Mouse (Mus musculus): ENCODE results near the gene Hbp1. TPM values are rescaled to one million over a fixed set of nuclear protein-coding genes. Genes with fewer than 3 reads are reported as not detected.

Hbp1 gene
- total RNA-seq, 2 experiments from 2014 or later: 60.3 to 74.6 TPM

GRCm38 (mm10) chr12:31947476-31947875, 2.9 kb downstream of the Hbp1 start:
- peak; percentile 56 for TF ChIP-seq CTCF (IDR thresholded peaks at IDR 0.05)

GRCm38 (mm10) chr12:31944405-31944804, 5.9 kb downstream of the Hbp1 start:
- no peak overlapping the region for H3K4me3 ChIP-seq
- intact Hi-C loops (cut with DNase I): no loop called here

More at GRCm38 (mm10) chr12:31947476-31947875, 2.9 kb downstream of the Hbp1 start:
- no peak for DNase-seq
- intact Hi-C loops (cut with DNase I): loop anchor here (5.0 kb wide), 1 partner anchor 445 kb away; no protein-coding TSS in a partner anchor
- H3K4me3 ChIP-seq: no peak overlapping the region
- no peak overlapping the region for H3K27ac ChIP-seq

DNA sequence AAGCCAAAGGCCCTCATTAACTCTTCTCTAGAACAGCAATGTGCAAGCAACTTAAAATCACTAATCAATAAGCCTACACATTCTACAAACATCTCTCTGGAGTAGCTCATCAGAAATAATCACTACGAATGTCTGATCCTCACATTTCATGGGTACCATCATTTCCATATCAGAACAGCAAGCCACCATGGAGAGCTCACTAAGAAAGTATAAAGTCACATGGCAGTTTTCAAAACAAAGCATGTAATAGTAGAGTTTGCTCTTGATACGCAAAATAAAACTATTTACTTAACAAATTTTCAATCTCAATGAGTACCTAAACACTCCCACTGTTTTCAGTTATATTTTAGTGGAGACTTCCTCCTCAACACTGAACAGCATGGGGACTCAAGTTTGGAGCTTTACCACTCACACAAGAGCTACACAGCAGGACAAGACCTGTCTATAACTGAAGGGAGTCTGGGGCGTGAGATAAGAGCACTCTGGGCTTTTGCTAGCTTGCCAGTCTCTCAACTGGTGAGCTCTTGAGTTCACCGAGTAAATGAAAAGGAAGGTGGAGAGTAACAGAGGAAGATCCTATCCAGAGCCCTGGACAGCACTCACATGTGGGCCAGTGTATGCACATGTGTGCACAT, 7.2 kb downstream of the Hbp1 start:
- intact Hi-C loops (cut with DNase I): no loop called here
- TF ChIP-seq CTCF (IDR thresholded peaks at IDR 0.05): no peak
- no peak overlapping the region for H3K27ac ChIP-seq
- no peak for DNase-seq
- H3K4me3 ChIP-seq: no peak overlapping the region

More at GRCm38 (mm10) chr12:31944405-31944804, 5.9 kb downstream of the Hbp1 start:
- H3K27ac ChIP-seq: no peak overlapping the region
- TF ChIP-seq CTCF (IDR thresholded peaks at IDR 0.05): no peak
- no peak for DNase-seq

DNA sequence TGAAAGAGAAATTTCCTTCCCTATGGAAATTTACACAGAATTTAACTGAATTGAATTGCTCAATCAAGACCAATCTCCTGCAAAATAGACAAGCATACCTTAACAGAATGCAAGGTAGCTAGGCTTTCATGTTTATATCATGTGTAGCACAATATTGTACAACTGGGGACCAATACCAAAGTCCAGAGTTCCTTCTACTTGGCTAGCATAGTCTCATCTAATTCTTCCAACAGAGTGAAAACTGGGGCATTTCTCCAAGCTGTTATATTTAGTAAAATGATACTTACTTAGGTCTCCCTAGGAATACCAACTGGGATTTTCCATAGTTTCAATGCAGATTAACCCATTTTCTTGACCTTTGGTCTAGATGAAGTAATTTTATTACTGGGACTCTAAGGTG, 11.3 kb downstream of the Hbp1 start:
- no peak for TF ChIP-seq CTCF (IDR thresholded peaks at IDR 0.05)
- Histone ChIP-seq H3K27ac (no peak overlapping the region), H3K4me3 (no peak overlapping the region)
- no peak for DNase-seq
- intact Hi-C loops (cut with DNase I): no loop called here

- no peak overlapping the region for H3K4me3 ChIP-seq
- intact Hi-C loops (cut with DNase I): no loop called here
- TF ChIP-seq CTCF (IDR thresholded peaks at IDR 0.05): no peak
- no peak for DNase-seq
- H3K27ac ChIP-seq: peak overlapping the region; percentile 20; the same call in 1 of the 2 replicates
Measured at GRCm38 (mm10) chr12:31938391-31938997, 11.8 kb downstream of the Hbp1 start.

DNA sequence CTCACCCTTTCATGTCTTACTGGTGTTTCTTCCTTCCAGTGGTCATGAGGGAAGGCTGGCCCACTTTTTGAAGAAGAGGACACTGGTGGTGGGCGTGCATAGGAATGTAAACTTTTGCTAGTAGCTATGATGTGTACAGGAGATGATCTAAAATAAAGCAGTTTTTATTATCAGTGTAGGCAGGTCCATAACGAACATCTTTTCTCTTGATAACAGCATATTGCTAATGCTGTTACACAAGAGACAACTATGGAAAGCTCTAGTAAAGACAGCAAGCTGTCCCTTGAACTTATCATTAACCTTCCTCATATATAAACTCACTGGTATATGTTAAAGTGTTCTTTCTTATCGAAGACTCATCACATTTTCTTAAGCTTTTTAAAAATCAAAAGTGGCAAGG, 12.7 kb downstream of the Hbp1 start:
- no peak overlapping the region for H3K27ac ChIP-seq
- no peak overlapping the region for H3K4me3 ChIP-seq
- no peak for DNase-seq
- no peak for TF ChIP-seq CTCF (IDR thresholded peaks at IDR 0.05)
- intact Hi-C loops (cut with DNase I): no loop called here

- TF ChIP-seq CTCF (IDR thresholded peaks at IDR 0.05): no peak
- DNase-seq: no peak
- intact Hi-C loops (cut with DNase I): no loop called here
- Histone ChIP-seq H3K4me3 (no peak overlapping the region), H3K27ac (no peak overlapping the region)
Measured at GRCm38 (mm10) chr12:31936657-31937300, 13.6 kb downstream of the Hbp1 start.

DNA sequence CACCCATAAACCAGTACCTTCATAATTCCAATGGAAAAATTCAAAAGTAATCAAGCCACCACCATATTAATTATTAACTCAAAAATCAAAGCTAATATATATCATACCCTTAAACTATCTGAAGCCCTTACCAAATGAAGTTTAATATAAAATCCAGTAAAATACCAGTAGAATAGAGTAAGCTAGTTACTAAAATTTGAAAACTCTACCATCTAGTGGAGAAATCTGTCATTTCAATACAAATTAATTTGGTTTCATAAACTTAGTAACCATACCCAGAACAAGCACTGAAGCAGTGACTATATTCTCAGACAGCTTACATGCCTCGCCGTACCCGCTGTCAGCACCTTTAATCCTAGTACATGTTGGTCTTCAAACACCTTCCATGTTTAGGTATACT, 18.5 kb downstream of the Hbp1 start:
- DNase-seq: no peak
- Histone ChIP-seq H3K27ac (no peak overlapping the region), H3K4me3 (no peak overlapping the region)
- intact Hi-C loops (cut with DNase I): no loop called here
- TF ChIP-seq CTCF (IDR thresholded peaks at IDR 0.05): 0 out of 2 replicates have a peak, but pooled peaks have one; percentile 8

GRCm38 (mm10) chr12:31928498-31928897, 21.8 kb downstream of the Hbp1 start:
- intact Hi-C loops (cut with DNase I): loop anchor here (5.0 to 10.0 kb wide), 4 partner anchors 81 to 554 kb away; partner anchors contain the start of gene Bcap29
- TF ChIP-seq CTCF (IDR thresholded peaks at IDR 0.05): no peak
- no peak for DNase-seq
- no peak overlapping the region for H3K27ac ChIP-seq
- H3K4me3 ChIP-seq: no peak overlapping the region

- DNase-seq: peak; percentile 81
- intact Hi-C loops (cut with DNase I): loop anchor here (5.0 to 10.0 kb wide), 4 partner anchors 79 to 552 kb away; partner anchors contain the start of gene Bcap29
- Histone ChIP-seq H3K27ac (no peak overlapping the region), H3K4me3 (no peak overlapping the region)
- peak; percentile 78 for TF ChIP-seq CTCF (IDR thresholded peaks at IDR 0.05)
Measured at GRCm38 (mm10) chr12:31926661-31927061, 23.7 kb downstream of the Hbp1 start.

DNA sequence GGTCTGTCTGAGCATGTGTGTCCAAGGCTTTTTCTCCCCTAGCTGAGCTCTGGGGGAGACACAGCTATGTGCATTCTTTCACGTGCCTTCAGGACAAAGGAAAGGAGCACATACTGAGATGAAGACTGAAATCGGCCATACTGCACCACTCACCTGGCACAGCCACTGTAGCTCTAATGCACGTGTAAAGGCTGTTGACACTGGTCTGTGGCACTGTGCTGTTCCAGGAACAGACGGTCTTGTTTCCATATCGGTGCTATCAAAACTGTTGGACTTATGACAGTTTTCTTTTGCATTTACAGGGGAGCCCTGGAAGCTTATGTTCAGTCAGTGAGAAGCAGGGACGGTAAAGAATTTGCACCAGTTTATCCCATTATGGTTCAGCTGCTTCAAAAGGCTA, 25.0 kb downstream of the Hbp1 start:
- Histone ChIP-seq H3K4me3 (no peak overlapping the region), H3K27ac (no peak overlapping the region)
- intact Hi-C loops (cut with DNase I): loop anchor here (5.0 to 10.0 kb wide), 4 partner anchors 78 to 551 kb away; partner anchors contain the start of gene Bcap29
- TF ChIP-seq CTCF (IDR thresholded peaks at IDR 0.05): no peak
- no peak for DNase-seq

GRCm38 (mm10) chr12:31924135-31924534, 26.2 kb downstream of the Hbp1 start:
- Histone ChIP-seq H3K4me3 (no peak overlapping the region), H3K27ac (no peak overlapping the region)
- intact Hi-C loops (cut with DNase I): loop anchor here (10.0 kb wide), 2 partner anchors 289 to 549 kb away; partner anchors contain the start of gene Bcap29
- TF ChIP-seq CTCF (IDR thresholded peaks at IDR 0.05): no peak
- DNase-seq: no peak
